In the genomic region with DNA sequence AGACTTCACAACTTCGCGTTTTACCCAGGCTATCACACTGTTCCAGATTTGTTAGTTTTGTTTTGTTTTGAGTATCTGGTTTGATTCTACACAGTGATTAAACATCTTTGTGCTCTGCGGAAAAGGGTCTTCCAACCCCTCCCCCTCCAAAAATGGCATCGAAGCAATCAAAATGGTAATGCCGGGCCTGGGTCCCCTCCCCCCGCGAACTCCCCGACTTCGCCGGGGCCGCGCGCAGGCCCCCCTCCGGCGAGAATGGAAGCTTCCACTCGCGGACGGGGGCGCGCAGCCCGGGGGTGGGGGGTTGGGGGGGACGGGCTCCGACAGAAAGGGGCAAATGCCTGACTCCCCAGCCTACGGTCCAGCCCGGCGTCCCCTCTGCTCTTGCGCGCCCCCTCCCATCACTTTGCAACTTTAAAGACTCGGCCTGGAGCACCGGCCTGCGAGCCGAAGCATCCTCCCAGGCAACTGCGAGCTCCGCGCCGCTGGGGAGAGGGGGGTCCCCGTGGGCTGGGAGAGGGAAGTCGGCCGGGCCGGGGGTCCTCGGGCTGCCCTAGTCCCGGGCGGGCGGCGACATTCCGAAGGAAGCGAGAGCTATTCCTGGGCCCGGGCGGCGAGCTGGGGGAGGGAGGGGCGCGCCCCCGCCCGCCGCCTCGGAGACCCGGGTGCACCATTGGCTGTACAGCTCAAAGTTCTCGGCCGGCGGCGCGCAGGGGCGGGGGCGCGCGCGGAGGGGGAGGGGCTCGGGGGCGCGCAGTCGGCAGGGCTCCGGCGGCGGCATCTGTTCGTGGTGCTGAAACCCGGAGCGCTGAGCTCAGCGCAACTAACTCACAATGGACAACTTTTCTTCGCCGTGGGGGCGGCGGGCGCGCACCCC, we compare ENCODE assay signal across 8 mouse cellular contexts. TPM values are rescaled to one million over a fixed set of nuclear protein-coding genes. Genes with fewer than 3 reads are reported as not detected.
DNase-seq lines count a peak whose midpoint lies in the region; ATAC-seq and TF ChIP-seq lines count a peak whose summit lies in the region.

No protein-coding gene starts in this region.

- no peaks in the 10 kb centered on the region for H3K36me3 ChIP-seq in intestine, embryonic 15.5 days
- peaks cover 2% of the 10 kb centered on the region; the same call in 1 of the 2 replicates for H3K36me3 ChIP-seq in midbrain, embryonic 11.5 days (ENCODE audit: control insufficient read depth, insufficient read depth, low read length)
- H3K36me3 ChIP-seq in small intestine, adult 2 months (ENCODE audit: control insufficient read depth, insufficient read depth, low read length) = no peaks in the 10 kb centered on the region

- peaks cover 6% of the 10 kb centered on the region; the same call in 1 of the 2 replicates for H3K27me3 ChIP-seq in intestine, embryonic 15.5 days (replicated peaks)
- no peaks in the 10 kb centered on the region for H3K27me3 ChIP-seq in midbrain, embryonic 11.5 days (ENCODE audit: control insufficient read depth, insufficient read depth, low read length)
- H3K27me3 ChIP-seq in small intestine, adult 2 months (ENCODE audit: control insufficient read depth, insufficient read depth, low read length) = 0 out of 2 replicates have a peak, but pooled peaks cover 10% of the 10 kb centered on the region

- no peak for TF ChIP-seq POLR2A in small intestine, adult 2 months (IDR thresholded peaks at IDR 0.05; ENCODE audit: low read depth, low read length)

- peak; percentile 90 for DNase-seq in adrenal gland, postnatal 10 days
- DNase-seq in embryo, embryonic 10.5 days (ENCODE audit: low spot score) = peak; percentile 85
- DNase-seq in gastrocnemius, postnatal 36 days = peak; percentile 56 to 60
- peak; percentile 92 for DNase-seq in left cerebral cortex, postnatal 4 days
- DNase-seq in midbrain, embryonic 11.5 days (ENCODE audit: low spot score, missing footprints) = peak; percentile 98

- peak overlapping the region; percentile 76 for H3K27ac ChIP-seq in intestine, embryonic 15.5 days
- peak overlapping the region; percentile 98 for H3K27ac ChIP-seq in midbrain, embryonic 11.5 days (ENCODE audit: low read depth, low read length)
- H3K27ac ChIP-seq in small intestine, adult 2 months (ENCODE audit: insufficient read depth, low read depth, low read length) = peak overlapping the region; percentile 60

- intact Hi-C loops in gastrocnemius, postnatal 36 days (cut with DNase I) = loop anchor here (5.0 kb wide), 1 partner anchor 134 kb away; a partner anchor contains a TSS
- intact Hi-C loops in left cerebral cortex, postnatal 4 days (cut with DNase I) = loop anchor here (10.0 kb wide), 1 partner anchor 71 kb away; a partner anchor contains a TSS

- peak overlapping the region; percentile 67 for H3K4me3 ChIP-seq in intestine, embryonic 15.5 days (replicated peaks)
- H3K4me3 ChIP-seq in midbrain, embryonic 11.5 days (ENCODE audit: low read depth, low read length) = peak overlapping the region; percentile 80
- peak overlapping the region; percentile 72 for H3K4me3 ChIP-seq in small intestine, adult 2 months (ENCODE audit: low read depth, low read length)

- H3K4me2 ChIP-seq in intestine, embryonic 15.5 days (replicated peaks) = peak overlapping the region; percentile 91
- peak overlapping the region; percentile 74 for H3K4me2 ChIP-seq in midbrain, embryonic 11.5 days

- TF ChIP-seq CTCF in small intestine, adult 2 months (IDR thresholded peaks at IDR 0.05; ENCODE audit: extremely low read depth, insufficient read length, insufficient replicate concordance, low read depth, low read length) = no peak

- H3K4me1 ChIP-seq in intestine, embryonic 15.5 days (replicated peaks) = peaks cover 37% of the 10 kb centered on the region
- H3K4me1 ChIP-seq in midbrain, embryonic 11.5 days (ENCODE audit: control insufficient read depth, insufficient read depth, low read length) = peaks cover 31% of the 10 kb centered on the region
- peaks cover 18% of the 10 kb centered on the region for H3K4me1 ChIP-seq in small intestine, adult 2 months (ENCODE audit: control insufficient read depth, insufficient read depth, insufficient read length, low read length)

- under 1% methylated on average over 78 of the region's 84 CpGs for WGBS in intestine, embryonic 15.5 days
- WGBS in midbrain, embryonic 11.5 days = under 1% methylated on average over 71 of the region's 84 CpGs
- WGBS in small intestine, adult 2 months = 1% methylated on average over 80 of the region's 84 CpGs

- ATAC-seq in intestine, embryonic 15.5 days = peak; percentile 65
- peak; percentile 79 for ATAC-seq in midbrain, embryonic 11.5 days (ENCODE audit: low FRiP score)
- no peak for ATAC-seq in monocyte, adult 5-6 weeks (replicated peaks; ENCODE audit: insufficient number of reproducible peaks, low FRiP score, low TSS enrichment, poor library complexity, severe bottlenecking)

- no peaks in the 10 kb centered on the region for H3K9me3 ChIP-seq in intestine, embryonic 15.5 days
- no peaks in the 10 kb centered on the region for H3K9me3 ChIP-seq in midbrain, embryonic 11.5 days (ENCODE audit: control insufficient read depth, low read length)

- peak overlapping the region; percentile 72 for H3K9ac ChIP-seq in intestine, embryonic 15.5 days
- H3K9ac ChIP-seq in midbrain, embryonic 11.5 days (ENCODE audit: low read length) = peak overlapping the region; percentile 97

RNA-seq across cellular contexts. Expression of a gene that starts 2.4 kb away (rescaled TPM):
- 1 to 10 TPM; 1.3 to 2.5 TPM for total RNA-seq in adrenal gland, postnatal 10 days (2021)
- total RNA-seq in gastrocnemius, postnatal 36 days (2021) = under 1 TPM; 0.43 to 0.49 TPM
- 0.76 and 1.6 TPM in 2 replicates for polyA plus RNA-seq in intestine, embryonic 15.5 days (2015; fragmentation: Nextera tagmentation; extraction: Ambion mirVana)
- 10 to 100 TPM in 1 of 2 experiments, 1 to 10 TPM in 1; 9.3 to 13.1 TPM for total RNA-seq in left cerebral cortex, postnatal 4 days (2021)
- 26.4 and 26.8 TPM in 2 replicates for polyA plus RNA-seq in midbrain, embryonic 11.5 days (2014; fragmentation: Nextera tagmentation; extraction: Ambion mirVana)
- polyA plus RNA-seq in small intestine, adult 2 months (2012; rRNA removed) = 2.1 and 5.1 TPM in 2 replicates
- total RNA-seq in monocyte, adult 5-6 weeks (2017) = 1.4 to 3.7 TPM (median 2.9 TPM) in 3 replicates
